Mouse (Mus musculus): ENCODE results near the gene Crybb3. TPM values are rescaled to one million over a fixed set of nuclear protein-coding genes. Genes with fewer than 3 reads are reported as not detected.

Crybb3 gene
- total RNA-seq, 2 experiments from 2014 or later, result 0.54 to 0.66 TPM

GRCm38 (mm10) chr5:113106594-113106993 lies 25.2 kb upstream of the Crybb3 start:
- DNase-seq, result no peak

DNA sequence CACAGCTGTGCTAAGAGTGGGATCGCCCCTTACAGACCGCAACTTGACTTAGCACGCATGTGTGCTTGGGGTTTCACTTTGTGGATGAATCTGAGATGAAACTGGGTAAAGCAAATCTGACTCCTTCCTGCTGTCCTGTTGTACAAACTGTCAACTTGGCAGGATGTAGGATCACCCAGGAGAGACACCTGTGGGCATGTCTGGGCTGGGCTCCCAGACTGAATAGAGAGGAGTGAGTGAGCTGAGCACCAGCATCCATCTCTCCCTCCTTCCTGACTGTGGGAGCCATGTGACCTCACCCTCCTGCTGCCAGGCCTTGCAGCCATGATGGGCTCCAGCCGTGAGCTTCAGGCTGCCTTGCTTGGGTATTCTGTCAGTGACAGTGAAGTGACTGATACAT lies 24.1 kb upstream of the Crybb3 start:
- intact Hi-C loops (cut with DNase I), result no loop called here
- DNase-seq, result no peak

More at GRCm38 (mm10) chr5:113106594-113106993, 25.2 kb upstream of the Crybb3 start:
- intact Hi-C loops (cut with DNase I), result no loop called here

DNA sequence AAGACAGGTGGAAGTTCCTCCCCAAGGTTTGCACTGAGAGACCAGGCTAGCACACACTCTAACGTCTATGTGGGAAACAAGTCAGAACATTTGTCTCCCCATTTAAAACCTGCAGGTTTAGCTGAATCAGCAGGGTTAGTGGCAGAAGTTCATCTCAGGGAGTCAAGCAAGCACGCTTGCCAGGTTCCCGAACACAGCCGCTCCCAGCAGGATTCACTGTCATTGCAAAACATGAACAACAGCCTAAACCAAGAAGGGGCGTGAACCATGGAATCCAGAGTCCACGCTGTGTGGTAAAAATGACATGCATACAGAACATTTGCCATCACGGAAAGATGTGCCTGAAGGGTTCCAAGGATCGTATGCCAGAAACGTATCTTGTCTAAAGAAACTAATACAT lies 23.7 kb upstream of the Crybb3 start:
- no peak for DNase-seq
- intact Hi-C loops (cut with DNase I), result no loop called here

DNA sequence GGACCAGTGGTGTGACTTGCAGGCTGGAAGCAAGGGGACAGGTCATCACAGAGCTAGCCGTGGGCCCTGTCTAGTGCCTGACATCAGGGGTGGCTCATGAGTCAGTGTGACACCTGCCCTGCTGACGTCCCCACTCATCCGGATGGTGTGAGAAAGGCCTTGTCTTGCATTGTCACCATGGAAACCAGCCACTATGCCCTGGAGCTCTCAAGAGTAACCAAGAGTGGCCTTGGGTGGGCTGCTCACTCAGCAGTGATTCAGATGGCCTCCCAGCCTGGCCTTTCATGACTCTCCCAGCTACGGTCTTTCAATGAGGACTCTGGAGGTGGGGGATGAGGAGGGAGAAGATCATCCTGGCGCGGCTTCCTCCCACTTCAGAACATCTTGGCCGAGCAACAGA lies 21.1 kb upstream of the Crybb3 start:
- intact Hi-C loops (cut with DNase I), result loop anchor here (1.0 to 5.0 kb wide), 2 partner anchors 50 to 125 kb away; partner anchors contain the start of gene Tmem211

GRCm38 (mm10) chr5:113101457-113101856 lies 20.1 kb upstream of the Crybb3 start:
- intact Hi-C loops (cut with DNase I), result loop anchor here (5.0 kb wide), 1 partner anchor 126 kb away; the partner anchor contains the start of gene Tmem211
- DNase-seq, result no peak

More for the DNA sequence above, 21.1 kb upstream of the Crybb3 start:
- no peak for DNase-seq

- intact Hi-C loops (cut with DNase I), result loop anchor here (5.0 kb wide), 1 partner anchor 127 kb away; the partner anchor contains the start of gene Tmem211
- DNase-seq, result no peak
These were observed 19.0 kb upstream of the Crybb3 start for GRCm38 (mm10) chr5:113100422-113100821.

- DNase-seq, result peak; percentile 86 to 88
- intact Hi-C loops (cut with DNase I), result loop anchor here (1.0 kb wide), 1 partner anchor 56 kb away; no protein-coding TSS in a partner anchor
These were observed 18.2 kb upstream of the Crybb3 start for GRCm38 (mm10) chr5:113099546-113099945.

GRCm38 (mm10) chr5:113097551-113097950 lies 16.2 kb upstream of the Crybb3 start:
- intact Hi-C loops (cut with DNase I), result no loop called here
- DNase-seq, result no peak

GRCm38 (mm10) chr5:113095456-113095855 lies 14.1 kb upstream of the Crybb3 start:
- intact Hi-C loops (cut with DNase I), result no loop called here
- no peak for DNase-seq

- no peak for DNase-seq
- intact Hi-C loops (cut with DNase I), result no loop called here
These were observed 11.0 kb upstream of the Crybb3 start for GRCm38 (mm10) chr5:113092406-113092805.

- no peak for DNase-seq
- intact Hi-C loops (cut with DNase I), result no loop called here
These were observed 9.8 kb upstream of the Crybb3 start for GRCm38 (mm10) chr5:113091162-113091561.

DNA sequence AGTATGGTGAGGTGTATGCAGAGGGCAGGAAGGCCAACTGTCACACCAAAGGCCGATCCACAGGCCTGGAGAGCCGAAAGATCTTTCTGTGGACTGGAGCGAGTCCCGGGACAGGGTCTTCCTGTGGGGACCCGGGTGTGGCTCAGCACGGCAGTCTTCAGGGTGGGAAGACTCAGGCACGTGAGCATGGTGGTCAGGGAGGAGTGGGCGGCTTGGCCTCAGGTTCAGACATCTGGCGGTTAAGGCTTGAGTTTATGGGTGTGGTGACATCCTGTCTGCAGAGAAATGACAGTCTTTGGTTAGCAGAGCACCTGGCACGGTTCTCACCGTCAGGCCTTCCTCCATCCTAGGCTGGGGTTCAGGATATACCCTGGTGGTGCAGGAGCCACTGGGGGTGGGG lies 9.4 kb upstream of the Crybb3 start:
- DNase-seq, result no peak
- intact Hi-C loops (cut with DNase I), result no loop called here

DNA sequence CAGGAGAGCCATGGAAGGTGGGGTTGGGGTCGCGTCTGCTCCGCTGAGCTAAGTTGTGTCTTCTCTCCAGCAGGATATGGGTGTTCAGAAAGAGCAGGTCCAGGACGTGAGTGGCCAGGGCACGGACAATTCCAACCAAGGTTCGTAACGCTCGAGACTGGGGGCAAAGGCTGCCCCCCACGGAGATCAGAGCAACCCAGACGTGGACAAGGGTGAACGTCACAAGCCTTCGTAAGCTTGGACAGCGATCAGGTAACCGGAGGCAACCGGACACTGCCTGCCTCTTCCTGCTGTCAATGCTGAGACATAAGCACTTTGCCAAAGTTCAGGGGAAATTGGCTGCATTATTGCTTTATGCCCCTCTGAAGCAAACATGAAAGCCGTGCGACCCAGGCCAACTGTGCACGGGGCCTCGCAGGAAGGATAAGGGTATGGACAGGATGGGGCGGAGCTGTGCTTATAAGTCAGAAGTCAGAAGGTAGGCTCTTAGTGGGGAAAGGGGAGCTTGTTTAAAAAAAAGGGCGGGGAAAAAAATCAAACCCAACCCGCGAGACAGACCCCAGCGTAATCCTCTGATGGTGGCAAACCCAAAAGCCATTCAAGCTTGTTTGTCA lies 8.8 kb upstream of the Crybb3 start:
- intact Hi-C loops (cut with DNase I), result no loop called here
- no peak for DNase-seq

- intact Hi-C loops (cut with DNase I), result loop anchor here (10.0 kb wide), 1 partner anchor 833 kb away; the partner anchor contains the start of genes Cryba4 and Crybb1
- no peak for DNase-seq
These were observed 6.1 kb upstream of the Crybb3 start for GRCm38 (mm10) chr5:113087465-113087864.

DNA sequence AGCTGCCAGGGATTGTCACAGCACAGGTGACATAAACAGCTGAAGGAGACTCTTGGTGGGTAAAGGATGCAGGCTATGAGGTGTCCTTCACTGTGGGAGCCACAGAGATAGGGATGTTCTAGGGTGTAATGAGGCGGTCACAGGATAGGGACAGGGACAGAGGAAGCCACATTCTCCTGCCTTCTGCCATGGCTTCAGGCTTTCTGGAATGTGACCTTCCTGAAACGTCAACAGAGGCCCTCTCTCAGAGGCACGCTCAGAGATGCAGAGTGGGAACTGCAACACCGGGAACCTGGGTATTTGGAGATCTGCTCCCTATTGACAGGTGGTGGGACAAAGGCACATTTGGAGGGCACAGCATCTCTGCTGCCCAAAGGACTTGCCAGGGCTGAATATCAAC lies 5.6 kb upstream of the Crybb3 start:
- DNase-seq, result no peak
- intact Hi-C loops (cut with DNase I), result loop anchor here (10.0 kb wide), 1 partner anchor 832 kb away; the partner anchor contains the start of genes Cryba4 and Crybb1

DNA sequence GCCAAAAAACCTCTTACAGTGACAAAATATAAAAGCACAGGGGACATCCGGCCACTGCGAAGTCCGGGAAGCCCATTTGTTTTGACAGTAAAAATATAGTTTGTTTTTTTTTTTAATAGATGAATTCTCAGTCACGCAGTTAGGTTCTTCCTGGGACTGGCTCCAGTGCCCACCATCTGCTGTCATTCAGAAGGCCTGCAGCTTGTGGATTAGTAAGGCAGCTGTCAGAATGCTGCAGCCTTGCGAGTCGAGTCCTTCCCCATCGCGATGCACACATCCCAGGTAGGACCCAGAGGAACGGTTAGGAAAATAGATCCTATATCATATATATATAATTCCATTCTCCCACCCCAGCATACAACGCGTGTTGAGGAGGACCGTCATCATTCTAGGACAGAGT lies 5.1 kb upstream of the Crybb3 start:
- no peak for DNase-seq
- intact Hi-C loops (cut with DNase I), result loop anchor here (10.0 kb wide), 1 partner anchor 832 kb away; the partner anchor contains the start of genes Cryba4 and Crybb1

GRCm38 (mm10) chr5:113085931-113086330 lies 4.5 kb upstream of the Crybb3 start:
- DNase-seq, result no peak

DNA sequence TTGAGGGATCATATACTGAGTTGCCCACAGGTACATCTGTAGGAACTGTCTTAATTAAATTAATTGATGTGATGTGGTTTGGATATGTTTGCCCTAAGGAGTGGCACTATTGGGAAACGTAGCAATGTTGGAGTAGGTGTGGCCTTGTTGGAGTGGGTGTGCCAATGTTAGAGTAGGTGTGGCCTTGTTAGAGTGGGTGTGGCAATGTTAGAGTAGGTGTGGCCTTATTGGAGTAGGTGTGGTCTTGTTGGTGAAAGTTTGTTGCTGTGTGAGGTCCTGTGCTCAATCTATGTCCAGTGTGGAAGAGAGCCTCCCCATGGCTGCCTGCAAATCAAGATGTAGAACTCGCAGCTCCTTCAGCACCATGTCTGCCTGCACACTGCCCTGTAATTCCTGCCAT lies 2.9 kb upstream of the Crybb3 start:
- intact Hi-C loops (cut with DNase I), result loop anchor here (10.0 kb wide), 1 partner anchor 830 kb away; the partner anchor contains the start of genes Cryba4 and Crybb1

More at GRCm38 (mm10) chr5:113085931-113086330, 4.5 kb upstream of the Crybb3 start:
- intact Hi-C loops (cut with DNase I), result loop anchor here (10.0 kb wide), 1 partner anchor 831 kb away; the partner anchor contains the start of genes Cryba4 and Crybb1

DNA sequence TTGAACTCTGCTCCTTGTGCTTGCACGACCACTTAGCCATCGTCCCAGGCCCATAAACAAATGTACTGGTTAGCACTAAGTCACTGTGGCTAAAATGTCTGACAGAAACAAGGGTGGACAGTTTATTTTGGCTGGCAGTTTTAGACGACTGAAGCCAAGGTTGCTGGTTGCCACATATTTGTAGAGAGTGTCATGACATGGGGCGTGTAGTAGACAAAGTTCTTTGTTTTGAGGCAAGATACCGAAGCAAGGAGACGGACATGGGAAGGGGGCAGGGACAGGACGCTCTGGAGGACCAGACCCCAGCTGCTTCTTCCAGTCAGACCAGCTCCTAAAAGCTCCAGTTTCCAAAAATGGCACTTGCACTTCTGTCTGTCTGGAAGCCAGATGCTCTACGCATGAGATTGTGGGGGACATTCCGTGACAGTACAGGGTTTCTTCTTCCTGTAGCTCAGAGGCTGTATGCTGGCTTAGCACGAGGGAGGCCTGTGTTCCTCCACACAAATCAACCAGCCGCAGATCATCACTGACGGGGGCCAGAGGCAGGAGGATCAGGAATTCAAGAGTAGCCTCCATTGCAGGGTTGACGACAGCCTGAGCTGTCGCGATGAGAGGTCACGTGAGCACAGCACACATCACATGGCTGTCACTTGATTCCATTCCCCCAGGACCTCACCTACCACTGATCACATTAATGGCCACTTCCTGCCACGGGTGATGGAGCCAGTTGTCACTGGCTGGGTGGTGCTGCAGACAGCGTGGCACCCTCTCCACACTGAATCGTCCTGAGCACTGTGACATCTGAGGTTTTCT lies 1.2 kb upstream of the Crybb3 start:
- intact Hi-C loops (cut with DNase I), result loop anchor here (10.0 kb wide), 1 partner anchor 828 kb away; the partner anchor contains the start of genes Cryba4 and Crybb1

More for the DNA sequence above, 2.9 kb upstream of the Crybb3 start:
- no peak for DNase-seq

GRCm38 (mm10) chr5:113081020-113081419 lies 364 bp downstream of the Crybb3 start:
- intact Hi-C loops (cut with DNase I), result loop anchor here (2.0 to 10.0 kb wide), 2 partner anchors 646 to 826 kb away; partner anchors contain the start of genes Cryba4 and Crybb1
- DNase-seq, result no peak

More for the DNA sequence above, 1.2 kb upstream of the Crybb3 start:
- no peak for DNase-seq

- intact Hi-C loops (cut with DNase I), result loop anchor here (2.0 to 10.0 kb wide), 4 partner anchors 645 to 907 kb away; partner anchors contain the start of genes Cryba4, Crybb1 and Gm6583
- DNase-seq, result no peak
These were observed 1.6 kb downstream of the Crybb3 start for GRCm38 (mm10) chr5:113079783-113080182.
